Mouse (Mus musculus): ENCODE data around the gene Myh14.

The Myh14 gene

DNA sequence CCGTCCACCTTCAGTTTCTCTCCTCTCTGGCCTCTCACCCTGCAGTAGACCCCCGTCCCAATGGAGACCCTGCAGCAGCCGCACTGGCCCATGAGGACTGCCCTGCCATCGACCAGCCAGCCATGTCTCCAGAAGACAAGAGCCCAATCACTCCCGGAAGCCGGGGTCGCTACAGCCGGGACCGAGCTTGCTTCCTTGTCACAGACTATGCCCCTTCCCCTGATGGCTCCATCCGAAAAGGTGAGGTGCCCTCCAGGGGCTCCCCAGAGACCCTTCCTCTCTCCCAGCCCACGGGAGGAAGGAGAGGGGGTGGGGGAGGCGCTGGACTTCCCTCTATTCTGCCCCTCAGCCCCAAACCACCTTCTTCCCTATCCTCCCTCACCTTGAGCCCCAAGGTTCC is 72.3 kb downstream of the Myh14 start:
- DNase-seq (ENCODE audit: low spot score), result no peak

DNA sequence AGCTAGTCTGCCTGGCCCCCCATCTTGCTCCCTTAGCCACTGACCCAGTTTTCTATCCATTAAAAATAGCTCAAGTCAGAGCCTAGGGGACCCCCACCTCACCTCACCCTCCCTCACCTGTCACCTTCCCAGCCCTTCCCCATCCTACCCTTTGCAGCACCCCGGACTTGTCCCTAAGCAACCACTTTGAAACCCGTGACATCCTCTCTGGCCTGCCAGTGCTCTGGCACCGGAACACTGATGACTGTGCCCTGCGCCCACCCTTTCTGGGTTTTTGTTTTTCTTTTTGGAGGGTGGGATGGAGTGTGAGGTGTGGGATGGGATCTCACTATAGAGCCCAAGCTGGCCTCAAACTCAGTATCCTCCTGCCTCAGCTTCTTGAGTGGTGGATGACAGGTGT is 73.0 kb downstream of the Myh14 start:
- no peak for DNase-seq (ENCODE audit: low spot score)

DNA sequence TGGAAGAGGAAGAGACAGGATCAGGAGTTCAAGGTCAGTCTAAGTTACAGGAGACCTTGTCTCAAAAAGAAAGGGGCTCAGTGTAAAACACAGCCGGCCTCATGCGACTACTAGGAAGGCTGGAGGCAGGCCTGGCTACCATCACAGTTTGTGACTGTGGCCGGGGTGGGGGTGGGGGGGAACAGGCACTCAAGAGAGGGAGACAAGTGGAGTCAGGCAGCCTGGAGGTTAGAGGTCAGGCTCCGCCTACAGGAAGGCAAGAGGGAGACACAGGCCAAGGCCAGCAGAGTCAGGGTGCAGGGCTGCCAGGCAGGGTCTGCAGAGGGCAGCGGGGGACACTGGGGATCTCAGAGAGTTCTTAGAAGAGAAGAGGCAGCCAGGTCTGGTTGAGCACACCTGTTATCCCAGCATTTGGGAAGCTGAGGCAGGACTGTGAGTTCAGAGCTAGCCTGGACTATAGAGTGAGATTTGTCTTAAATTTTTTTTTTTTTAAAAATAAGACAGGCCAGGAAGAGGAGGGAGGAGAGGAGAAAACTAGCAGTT is 73.6 kb downstream of the Myh14 start:
- no peak for DNase-seq (ENCODE audit: low spot score)

DNA sequence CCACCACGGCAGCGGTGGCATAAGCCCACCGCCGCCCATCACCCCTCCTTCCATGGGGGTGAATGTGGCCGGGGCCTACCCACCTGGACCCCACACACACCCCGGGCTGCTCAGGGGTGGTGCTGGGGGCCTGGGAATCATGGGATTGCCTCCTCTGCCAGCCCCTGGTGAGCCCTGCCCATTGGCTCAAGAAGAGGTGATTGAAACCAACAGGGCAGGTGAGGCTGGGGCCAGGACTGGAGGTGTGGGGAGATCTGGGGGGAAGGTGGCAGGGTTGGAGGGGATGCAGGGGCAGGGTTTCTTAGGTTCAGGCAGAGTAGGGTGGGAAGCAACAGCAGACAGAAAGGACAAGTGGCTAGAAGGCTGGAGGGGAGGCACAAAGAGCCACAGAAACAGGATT is 74.6 kb downstream of the Myh14 start:
- no peak for DNase-seq (ENCODE audit: low spot score)

DNA sequence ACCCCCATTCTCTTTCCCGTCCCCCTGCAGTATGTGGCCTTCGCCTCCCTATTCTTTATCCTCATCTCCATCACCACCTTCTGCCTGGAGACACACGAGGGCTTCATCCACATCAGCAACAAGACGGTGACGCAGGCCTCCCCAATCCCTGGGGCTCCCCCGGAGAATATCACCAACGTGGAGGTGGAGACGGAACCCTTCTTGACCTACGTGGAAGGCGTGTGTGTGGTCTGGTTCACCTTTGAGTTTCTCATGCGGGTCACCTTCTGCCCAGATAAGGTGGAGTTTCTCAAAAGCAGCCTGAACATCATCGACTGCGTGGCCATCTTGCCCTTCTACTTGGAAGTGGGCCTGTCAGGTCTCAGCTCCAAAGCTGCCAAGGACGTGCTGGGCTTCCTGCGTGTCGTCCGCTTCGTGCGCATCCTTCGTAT is 75.5 kb downstream of the Myh14 start:
- DNase-seq (ENCODE audit: low spot score), result no peak

DNA sequence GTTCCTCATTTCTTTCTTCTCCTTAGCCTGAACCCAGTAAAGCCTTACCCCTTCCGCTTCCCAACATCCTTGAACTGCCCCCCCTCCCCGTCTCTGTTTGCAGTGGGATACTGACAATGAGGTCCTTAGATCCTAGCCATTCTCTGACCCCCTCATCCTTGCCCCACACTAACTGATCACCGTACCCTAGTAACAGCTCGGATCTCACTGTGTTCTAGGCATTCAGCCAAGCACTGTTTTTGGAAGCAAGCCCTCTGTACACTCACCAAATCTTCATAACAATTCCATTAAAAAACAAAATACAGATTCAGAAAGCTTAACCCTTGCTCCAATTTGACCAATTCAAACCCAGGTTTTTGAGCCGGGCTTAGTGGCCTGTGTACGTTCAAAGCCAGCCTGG is 76.4 kb downstream of the Myh14 start:
- DNase-seq (ENCODE audit: low spot score), result peak; percentile 75

DNA sequence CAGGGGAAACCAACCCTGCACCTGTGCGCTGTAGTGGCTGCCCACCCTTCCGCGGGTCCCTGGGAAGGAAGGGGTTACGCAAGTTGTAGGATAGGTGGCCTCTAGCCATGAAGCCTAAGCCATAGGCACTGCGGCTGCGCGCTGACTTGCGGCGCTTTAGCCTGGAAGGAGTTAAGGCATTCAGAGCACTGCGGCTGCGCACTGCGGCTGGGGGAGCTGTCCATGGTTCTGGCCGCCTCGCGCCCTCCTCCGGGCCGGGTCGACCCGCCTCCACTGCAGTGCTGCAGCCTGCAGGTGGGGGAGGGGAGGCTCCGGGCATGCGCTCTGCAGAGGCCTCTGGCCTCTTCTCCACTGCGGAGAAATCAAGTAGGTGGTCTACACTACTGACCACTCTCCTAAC is 76.9 kb downstream of the Myh14 start:
- DNase-seq (ENCODE audit: low spot score), result peak; percentile 86

DNA sequence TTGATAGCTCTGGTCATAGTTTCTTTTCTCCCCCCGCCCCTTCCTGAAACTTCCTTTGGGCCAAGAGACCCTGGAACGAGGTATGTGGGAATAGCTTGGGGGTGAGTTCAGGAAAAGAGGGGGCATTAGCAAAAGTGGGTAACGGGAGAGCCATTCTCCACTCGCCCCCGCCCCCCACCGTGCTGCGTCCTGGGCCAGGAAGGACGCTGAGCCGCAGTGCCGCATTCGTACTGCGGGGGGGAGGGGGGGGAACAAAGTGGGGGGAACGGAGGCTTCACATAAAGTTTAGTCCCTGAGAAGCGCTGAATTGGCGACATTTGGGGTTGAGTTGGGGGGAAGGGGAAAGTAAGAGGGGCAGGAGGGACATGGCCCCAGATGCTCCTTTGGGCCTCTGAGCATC is 77.6 kb downstream of the Myh14 start:
- no peak for DNase-seq (ENCODE audit: low spot score)

DNA sequence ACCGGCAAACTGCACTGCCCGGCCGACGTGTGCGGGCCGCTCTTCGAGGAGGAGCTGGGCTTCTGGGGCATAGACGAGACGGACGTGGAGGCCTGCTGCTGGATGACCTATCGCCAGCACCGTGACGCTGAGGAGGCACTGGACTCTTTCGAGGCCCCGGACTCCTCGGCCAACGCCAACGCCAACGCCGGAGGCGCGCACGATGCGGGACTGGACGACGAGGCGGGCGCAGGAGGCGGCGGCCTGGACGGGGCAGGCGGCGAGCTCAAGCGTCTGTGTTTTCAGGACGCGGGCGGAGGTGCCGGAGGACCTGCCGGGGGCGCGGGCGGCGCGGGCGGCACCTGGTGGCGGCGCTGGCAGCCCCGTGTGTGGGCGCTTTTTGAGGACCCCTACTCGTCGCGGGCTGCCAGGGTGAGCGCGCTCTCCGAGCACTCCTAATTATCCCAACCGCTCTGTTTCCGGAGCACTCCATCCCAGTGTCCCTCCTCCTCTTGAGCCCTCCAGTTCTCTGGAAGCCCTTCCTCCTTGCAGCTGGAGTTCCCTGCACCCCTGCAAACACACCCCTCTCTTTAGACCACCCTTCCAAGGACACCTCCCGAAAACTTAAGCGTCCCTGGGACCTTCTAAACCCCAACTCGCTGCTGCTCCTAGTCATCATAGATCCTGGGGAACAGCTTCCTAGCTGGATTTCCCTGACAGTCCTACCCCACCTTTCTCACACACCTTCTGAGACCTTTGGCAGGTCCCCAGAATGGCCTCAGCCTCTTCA is 79.1 kb downstream of the Myh14 start:
- no peak for DNase-seq (ENCODE audit: low spot score)

DNA sequence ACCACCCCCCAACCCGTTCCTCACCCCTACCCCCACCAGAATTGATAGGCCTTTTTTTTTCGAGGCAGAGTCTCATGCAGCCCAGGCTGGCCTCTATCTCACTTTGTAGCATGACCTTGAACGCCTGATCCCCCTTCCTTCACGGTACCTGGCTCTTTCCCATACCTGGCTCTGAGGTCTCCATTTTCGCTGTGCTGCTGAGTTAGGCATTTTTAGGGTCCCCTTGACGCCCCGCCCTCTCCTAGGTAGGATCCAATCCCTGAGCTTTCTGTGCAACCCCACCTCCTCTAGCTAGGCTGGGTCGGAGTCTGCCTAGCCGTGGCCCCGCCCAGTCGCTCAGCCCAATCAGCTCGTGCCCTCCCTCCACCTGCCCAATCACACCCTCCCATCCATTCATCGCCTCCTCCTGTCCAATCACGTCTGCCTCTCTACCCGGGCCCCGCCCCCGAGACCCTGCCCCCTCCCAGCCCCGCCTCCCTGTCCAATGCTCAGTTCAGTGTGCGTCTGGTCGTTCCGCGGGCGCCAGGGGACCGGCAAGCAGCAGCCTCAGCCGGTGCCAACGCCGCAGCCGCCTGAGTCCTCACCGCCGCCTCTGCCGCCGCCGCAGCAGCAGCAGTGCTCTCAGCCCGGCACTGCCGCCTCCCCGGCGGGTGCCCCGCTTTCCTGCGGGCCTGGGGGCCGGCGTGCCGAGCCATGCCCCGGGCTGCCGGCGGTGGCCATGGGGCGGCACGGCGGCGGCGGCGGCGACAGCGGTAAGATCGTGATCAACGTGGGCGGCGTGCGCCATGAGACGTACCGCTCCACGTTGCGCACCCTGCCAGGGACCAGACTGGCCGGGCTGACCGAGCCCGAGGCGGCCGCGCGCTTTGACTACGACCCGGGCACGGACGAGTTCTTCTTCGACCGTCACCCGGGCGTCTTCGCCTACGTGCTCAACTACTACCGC is 80.0 kb downstream of the Myh14 start, which contains the start of gene Kcnc3:
Gene Kcnc3, plus strand, starts transcription at position 263 of the 946 bp plus-strand sequence.
- peak; percentile 92 for DNase-seq (ENCODE audit: low spot score)

DNA sequence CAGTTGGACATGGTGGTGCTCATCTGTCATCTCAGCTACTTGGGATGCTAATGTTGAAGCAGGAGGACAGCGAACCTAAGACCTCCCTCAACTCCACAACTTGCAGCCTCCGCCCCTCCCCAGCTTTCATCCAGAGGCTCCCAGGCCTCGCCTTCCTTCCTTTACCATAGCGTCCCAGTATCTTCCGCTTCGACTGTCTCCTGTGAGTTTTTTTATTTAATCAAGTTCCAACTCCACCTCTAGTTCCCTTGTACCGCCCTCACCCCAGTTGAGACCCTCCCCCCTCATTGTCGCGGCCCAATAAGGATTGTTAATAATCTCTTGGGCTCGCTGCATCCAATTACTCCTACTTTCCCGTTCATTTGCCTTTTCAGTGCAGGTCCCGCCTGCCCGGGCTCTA is 80.7 kb downstream of the Myh14 start:
- peak; percentile 52 for DNase-seq (ENCODE audit: low spot score)

DNA sequence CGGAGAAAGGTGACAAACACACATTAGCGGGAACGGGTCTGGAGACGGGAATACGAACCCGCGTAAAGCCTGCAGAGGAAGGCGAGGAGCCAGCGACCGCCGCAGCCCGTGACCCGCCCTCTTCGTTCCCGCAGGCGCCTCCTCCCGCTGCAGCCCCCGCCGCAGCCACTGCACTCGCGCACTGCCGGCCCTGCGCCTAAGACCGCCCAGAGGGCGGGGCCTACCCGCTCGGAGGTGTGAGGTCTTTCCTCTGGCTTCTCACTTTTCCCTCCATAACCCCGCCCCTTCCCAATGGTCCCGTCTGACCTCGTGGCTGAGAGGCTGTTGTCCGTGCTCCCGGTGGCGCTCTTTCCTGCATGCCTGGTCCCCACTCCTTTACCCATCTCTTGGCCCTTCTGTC is 81.5 kb downstream of the Myh14 start:
- peak; percentile 73 for DNase-seq (ENCODE audit: low spot score)

DNA sequence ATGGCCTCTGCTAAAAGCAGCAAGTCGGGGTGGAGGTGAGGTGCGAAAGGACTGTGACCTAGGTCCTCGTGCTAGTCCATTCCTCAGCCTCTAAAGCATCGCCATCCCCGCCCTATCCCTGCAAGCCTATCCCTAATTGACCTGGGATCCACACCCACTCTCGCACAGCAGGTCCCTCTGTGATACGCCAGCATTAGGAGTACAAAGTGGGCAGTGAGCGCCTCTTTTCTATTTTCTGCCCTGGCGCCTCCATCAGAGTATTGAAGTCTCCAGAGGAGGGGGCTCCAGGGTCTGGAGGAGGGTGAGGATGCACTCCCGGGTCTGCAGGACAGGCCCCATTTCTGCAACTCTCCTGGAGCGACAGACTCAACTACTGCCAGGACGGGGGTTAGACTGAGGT is 82.3 kb downstream of the Myh14 start:
- DNase-seq (ENCODE audit: low spot score), result no peak

DNA sequence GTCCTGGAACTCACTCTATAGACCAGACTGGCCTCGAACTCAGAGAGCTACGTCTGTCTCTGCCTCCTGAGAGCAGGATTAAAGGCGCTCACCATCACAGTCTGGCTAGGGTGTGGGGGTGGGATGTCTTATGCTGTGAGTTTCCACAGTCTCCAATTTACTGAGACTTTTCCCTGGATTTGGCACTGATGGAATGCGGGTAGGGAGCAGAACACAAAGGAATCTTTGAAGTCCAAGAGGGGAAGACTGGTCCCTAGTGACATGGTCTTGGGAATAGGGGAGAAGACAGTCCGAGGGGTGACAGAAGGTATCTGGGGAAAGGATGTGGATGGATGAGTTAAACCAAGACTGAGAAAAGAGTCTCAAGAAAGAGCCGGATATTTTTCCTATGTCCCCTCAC is 83.0 kb downstream of the Myh14 start:
- DNase-seq (ENCODE audit: low spot score), result no peak

DNA sequence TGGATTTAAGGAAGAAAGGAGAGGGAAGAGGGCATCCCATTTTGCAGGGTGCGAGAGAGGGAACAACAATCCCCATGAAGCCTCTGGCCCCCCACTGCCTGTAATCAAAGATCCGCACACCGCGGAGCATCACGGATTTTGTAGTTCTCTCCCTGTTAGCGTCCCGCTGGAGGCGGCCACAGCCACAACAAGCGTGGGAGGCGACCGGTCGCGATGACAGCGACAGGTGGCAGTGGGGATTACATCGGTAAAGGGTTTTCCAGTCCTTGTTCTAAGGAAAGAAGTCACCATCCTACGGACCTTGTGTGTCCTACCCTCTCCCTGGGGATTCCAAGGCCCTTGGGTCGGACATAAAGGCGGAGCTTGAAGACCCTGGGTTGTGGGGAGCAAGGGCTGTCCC is 83.7 kb downstream of the Myh14 start:
- peak; percentile 84 for DNase-seq (ENCODE audit: low spot score)

DNA sequence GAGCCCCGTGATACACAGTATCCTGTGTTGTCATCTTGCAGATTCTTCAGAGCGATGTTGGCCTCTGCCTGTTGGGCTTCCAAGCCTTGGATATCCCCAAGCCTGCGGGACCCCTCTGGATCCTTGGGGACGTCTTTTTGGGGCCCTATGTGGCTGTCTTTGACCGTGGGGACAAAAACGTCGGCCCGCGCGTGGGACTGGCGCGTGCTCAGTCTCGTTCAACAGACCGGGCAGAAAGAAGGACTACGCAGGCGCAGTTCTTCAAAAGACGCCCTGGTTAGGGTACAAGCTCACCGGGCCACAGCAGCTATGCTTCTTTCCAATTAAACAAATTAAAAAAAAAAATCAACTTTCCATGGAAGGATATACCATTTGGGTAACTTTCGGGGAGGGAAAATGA is 84.1 kb downstream of the Myh14 start:
- DNase-seq (ENCODE audit: low spot score), result peak; percentile 71

DNA sequence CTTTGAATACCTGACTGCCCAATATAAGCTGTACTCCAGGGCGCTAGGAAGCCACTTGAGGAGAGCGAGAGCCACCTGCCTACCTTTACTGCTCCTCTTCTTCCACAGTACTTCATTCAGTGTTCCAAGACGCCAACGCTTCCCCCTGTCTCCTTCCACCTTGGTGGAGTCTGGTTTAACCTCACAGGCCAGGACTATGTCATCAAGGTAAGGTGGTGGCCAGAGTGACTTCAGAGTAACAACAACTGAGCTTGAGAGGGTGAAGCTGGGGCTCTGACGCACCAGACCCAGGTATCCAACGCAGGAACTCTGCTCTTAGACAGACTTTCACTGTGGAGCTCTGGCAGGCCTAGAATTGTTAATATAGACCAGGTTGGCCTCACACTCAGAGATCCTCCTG is 85.0 kb downstream of the Myh14 start:
- no peak for DNase-seq (ENCODE audit: low spot score)

DNA sequence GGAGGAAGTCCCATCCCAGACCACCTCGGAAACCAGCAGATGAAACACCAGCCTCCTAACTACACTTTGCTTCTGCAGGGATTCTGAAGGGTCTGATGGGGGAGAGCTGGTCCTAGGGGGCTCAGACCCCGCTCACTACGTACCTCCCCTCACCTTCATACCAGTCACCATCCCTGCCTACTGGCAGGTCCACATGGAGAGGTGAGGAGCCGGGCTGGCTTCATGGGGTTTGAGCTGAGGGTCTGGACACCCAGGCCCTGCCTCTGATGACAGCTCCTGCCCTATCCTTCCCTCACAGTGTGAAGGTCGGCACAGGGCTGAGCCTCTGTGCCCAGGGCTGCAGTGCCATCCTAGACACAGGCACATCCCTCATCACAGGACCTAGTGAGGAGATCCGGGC is 85.7 kb downstream of the Myh14 start:
- DNase-seq (ENCODE audit: low spot score), result no peak

DNA sequence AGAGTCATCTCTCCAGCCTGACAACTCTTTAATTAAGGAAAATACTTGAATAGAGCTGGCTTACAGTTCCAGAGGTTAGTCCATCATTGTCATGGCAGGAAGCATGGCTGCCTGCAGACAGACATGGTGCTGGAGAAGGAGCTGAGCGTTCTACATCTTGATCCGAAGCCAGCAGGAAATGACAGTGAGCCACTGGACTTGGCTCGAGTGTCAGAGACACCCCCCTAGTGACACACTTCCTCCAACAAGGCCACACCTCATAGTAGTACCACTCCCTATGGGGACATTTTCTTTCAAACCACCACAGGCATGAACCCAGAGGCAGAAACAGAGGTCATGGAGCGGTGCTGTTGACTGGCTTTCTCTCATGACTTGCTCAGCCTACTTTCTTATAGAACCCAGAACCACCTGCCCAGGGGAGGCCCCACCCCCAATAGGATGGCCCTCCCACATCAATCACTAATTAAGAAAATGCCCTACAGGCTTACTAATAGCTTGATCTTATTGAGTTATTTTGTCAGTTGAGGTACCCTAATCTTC is 86.3 kb downstream of the Myh14 start:
- DNase-seq (ENCODE audit: low spot score), result no peak

DNA sequence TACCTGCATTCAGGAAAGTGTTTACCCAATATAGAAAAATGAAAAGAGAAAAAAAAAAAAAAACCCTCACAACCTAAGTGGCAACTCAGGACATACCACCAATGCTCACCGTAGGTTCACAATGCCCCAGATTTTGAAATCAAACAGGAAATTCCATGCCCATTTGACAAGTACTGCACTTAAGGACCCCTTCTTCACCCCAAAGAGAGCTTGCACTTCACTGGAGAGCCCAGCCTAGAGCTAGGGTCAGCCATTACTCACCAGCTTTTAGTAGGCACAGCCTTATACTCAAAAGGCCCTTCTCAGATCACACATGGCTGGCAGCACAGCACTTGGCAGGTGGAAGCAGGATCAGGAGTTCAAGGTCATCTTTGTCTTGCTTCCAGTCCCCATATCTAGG is 87.5 kb downstream of the Myh14 start:
- no peak for DNase-seq (ENCODE audit: low spot score)

DNA sequence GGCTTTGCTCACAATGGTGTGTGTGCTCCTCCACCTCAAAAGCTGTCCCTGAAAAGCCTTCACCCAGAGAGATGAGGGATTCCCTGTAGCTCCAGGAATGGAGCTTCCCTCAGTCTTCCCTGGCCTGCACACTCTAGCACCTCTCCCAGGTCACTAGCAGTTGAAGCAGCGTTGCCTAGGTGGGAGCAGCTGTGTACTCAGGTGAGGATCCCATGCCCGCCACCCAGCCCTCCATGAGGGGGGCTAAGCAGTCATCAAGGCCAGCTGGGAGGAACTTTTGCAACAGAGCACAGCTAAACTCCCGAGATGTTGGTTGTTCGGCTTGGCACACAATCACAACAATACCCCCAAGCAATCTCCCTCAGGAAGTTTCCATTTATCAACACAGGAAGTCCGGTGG is 87.9 kb downstream of the Myh14 start:
- DNase-seq (ENCODE audit: low spot score), result no peak

DNA sequence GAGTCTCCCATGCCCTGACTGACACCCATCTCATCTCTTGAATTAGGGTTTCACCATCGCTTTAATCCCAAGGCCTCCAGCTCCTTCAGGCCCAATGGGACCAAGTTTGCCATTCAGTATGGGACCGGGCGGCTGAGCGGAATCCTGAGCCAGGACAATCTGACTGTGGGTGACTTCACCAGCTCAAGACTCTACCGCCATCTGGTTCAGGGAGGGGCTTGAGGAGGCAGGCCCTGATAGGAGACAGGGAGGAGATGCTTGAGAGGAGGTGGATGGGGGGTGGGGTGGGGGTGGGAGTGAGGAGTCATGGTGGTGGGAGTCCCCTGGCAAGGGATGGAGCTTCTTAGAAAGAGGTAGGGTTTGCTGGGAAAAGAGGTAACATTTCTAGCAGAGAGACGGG is 89.0 kb downstream of the Myh14 start:
- DNase-seq (ENCODE audit: low spot score), result no peak
